Mouse (Mus musculus) ES-Bruce4 (cell line): ENCODE measurements around the gene Shank2. TPM values are rescaled to one million over a fixed set of nuclear protein-coding genes. Genes with fewer than 3 reads are reported as not detected.

Source experiments
- H3K27ac ChIP-seq: 2 replicates; pipeline ENCODE4 v1.5.1; 2012; ENCODE audit warnings: low read length, inconsistent platforms; ENCODE audit not compliant: insufficient read depth
- H3K27me3 ChIP-seq: 2 replicates; pipeline ENCODE4 v1.6.1; 2012; ENCODE audit warnings: mild to moderate bottlenecking, low read length, inconsistent platforms; ENCODE audit not compliant: control insufficient read depth, poor library complexity, insufficient read depth, severe bottlenecking
- H3K36me3 ChIP-seq: 2 replicates; pipeline ENCODE4 v1.6.1; 2012; ENCODE audit warnings: inconsistent platforms, mild to moderate bottlenecking, low read length, moderate library complexity; ENCODE audit not compliant: control insufficient read depth, poor library complexity, insufficient read depth, severe bottlenecking
- H3K4me1 ChIP-seq: one replicate; pipeline ENCODE4 v1.8.1; 2011; ENCODE audit warnings: low read length; ENCODE audit not compliant: control insufficient read depth, insufficient read depth
- H3K4me3 ChIP-seq: 2 replicates; pipeline ENCODE4 v1.5.1; 2011; ENCODE audit warnings: low read depth, mild to moderate bottlenecking, low read length
- H3K9ac ChIP-seq: 2 replicates; pipeline ENCODE4 v1.6.1; 2012; ENCODE audit warnings: low read depth, mild to moderate bottlenecking, inconsistent platforms; ENCODE audit not compliant: poor library complexity, severe bottlenecking
- H3K9me3 ChIP-seq: replicated peaks from 2 replicates; pipeline ENCODE4 v1.6.1; 2012; ENCODE audit warnings: mild to moderate bottlenecking, low read length, inconsistent platforms; ENCODE audit not compliant: control insufficient read depth, poor library complexity, insufficient read depth, severe bottlenecking
- CTCF ChIP-seq: IDR thresholded peaks from one replicate; pipeline ENCODE4 v1.8.1; 2011; ENCODE audit warnings: low read depth, low read length
- EP300 ChIP-seq: IDR thresholded peaks from 2 replicates; pipeline ENCODE4 v1.6.1; 2011; ENCODE audit warnings: low read depth, low read length; ENCODE audit not compliant: insufficient read depth
- POLR2A ChIP-seq: IDR thresholded peaks from one replicate; pipeline ENCODE4 v1.8.1; 2011; ENCODE audit warnings: low read length; ENCODE audit not compliant: insufficient read depth
- polyA plus RNA-seq: library from polyadenylated mRNA; stranded (reverse); fragments of >200 nt; gene quantifications from 2 replicates; pipeline ENCODE4 v1.2.4, GENCODE M21; 2011; ENCODE audit warnings: low read depth; ENCODE audit not compliant: missing spikeins, insufficient read depth, insufficient read length

Gene Shank2
- 0.61 and 0.72 TPM in 2 replicates for polyA plus RNA-seq

DNA sequence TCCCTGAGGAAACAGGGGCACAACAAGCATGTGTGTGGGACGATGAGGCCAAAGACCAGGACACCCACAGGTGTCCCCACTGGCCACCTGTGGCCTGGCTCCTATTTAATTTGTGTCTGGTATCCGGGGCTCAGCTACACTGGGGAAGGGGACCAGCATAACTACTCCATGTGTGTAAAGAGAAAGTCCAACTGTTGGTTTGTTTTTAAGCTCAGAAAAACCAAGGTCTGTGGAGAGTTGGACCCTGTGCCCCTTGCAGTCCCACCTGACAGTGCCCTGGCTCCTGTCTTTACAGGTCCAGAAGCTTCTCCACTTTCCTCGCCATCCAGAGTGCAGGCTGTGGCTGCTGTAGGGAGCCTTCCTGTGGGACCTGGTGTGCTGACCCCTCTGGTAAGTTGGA is at the start of gene Shank2:
Shank2 (plus strand) TSS at position 301 of the 400 bp plus-strand sequence.
- H3K4me3 ChIP-seq: no peak within 1 kb of the TSS
- H3K4me1 ChIP-seq: no peaks in the 10 kb centered on the region
- no peak within 1 kb of the TSS for H3K9ac ChIP-seq
- H3K9me3 ChIP-seq: no peaks in the 10 kb centered on the region; the same call in 1 of the 2 replicates
- H3K27me3 ChIP-seq: no peaks in the 10 kb centered on the region
- no peak within 1 kb of the TSS for H3K27ac ChIP-seq
- no peak for TF ChIP-seq CTCF
- TF ChIP-seq POLR2A: no peak
- TF ChIP-seq EP300: no peak
- no peaks in the 10 kb centered on the region for H3K36me3 ChIP-seq

DNA sequence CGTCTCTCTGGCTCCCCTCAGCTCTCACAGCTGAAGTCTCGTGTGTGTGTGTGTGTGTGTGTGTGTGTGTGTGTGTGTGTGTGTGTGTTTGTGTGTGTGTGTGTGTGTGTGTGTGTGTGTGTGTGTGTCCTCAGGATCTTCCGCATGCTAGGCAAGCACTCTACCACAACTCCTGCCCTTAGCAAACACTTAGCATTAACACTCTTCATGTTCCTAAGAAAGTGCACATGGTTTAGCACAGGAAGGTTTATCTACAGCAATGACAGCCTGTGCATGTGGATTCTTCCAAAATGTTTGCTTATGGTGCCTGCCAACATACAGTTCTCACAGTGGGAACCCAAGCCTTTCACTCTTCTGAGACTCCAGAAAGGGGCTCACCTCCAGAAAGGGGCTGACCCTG is 49.6 kb upstream of the Shank2 start:
- no peak overlapping the region for H3K9ac ChIP-seq
- no peak overlapping the region for H3K27ac ChIP-seq
- H3K4me1 ChIP-seq: no peaks in the 10 kb centered on the region
- no peaks in the 10 kb centered on the region for H3K36me3 ChIP-seq
- TF ChIP-seq CTCF (no peak), POLR2A (no peak), EP300 (no peak)
- H3K4me3 ChIP-seq: no peak overlapping the region
- H3K27me3 ChIP-seq: 0 out of 2 replicates have a peak, but pooled peaks cover 1% of the 10 kb centered on the region
- peaks cover under 1% of the 10 kb centered on the region; the same call in 1 of the 2 replicates for H3K9me3 ChIP-seq

DNA sequence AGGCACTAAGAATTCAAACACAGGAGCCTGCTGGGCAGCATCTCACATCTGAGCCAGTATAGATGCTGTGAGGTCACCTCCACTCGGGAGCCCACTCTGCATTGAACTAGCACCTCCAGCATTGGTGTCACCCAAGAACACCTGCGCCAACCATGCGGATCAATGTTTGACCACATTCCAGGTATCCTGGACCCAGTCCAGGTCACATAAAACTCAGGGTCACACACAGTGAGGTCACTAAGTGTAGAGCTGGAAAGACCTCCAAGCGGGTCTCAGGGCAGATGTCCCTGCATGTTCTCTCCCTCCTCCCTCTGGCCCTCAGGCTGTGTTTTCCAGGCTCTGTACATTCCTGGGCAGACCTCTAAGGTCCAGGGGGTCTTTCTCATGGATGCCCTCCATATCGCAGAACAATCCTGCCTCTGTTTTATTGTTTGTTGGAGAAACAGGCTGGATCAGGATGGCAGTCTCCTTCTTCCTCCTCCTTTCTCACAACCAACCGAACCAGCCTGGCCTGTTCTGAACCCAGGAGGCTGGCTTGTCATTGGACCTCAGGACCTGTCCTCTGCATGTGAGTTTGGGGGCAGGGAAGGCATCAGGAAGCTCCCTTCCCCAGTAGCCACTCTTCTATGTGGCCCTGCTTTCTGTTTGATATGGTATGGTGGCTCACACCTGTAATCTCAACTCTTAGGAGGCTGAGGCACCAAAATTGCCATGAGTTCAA is 45.0 kb upstream of the Shank2 start:
- Histone ChIP-seq H3K36me3 (no peaks in the 10 kb centered on the region), H3K9me3 (no peaks in the 10 kb centered on the region), H3K4me3 (no peak overlapping the region), H3K27ac (no peak overlapping the region), H3K9ac (no peak overlapping the region), H3K4me1 (no peaks in the 10 kb centered on the region), H3K27me3 (0 out of 2 replicates have a peak, but pooled peaks cover 1% of the 10 kb centered on the region)
- TF ChIP-seq CTCF: no peak
- TF ChIP-seq POLR2A: no peak
- TF ChIP-seq EP300: no peak

DNA sequence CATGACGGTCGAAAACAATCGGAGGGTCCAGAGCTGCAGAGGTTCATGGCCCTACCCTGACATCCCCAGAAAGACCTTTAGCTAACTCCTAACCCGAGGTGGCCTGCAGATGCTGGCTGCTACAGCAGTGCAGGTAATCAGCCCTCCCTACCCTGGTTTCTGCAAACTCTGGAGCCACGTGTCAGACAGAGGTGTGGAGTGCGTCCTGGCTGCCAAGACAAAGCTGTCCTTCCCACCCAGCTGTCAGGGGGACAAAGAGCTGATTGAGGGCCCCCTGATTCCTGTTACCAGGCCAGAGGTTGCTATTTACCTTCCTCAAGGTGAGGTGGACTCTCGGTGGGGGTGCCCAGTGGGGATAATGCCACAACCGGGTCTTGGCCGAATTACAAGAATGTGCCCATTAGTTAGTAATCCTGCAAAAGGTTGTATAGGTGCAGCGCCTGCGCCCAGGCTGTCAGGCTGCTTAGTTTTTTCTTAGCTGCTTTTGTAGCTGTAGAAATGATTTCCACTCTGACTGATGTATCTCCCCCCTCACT is 43.6 kb upstream of the Shank2 start:
- Histone ChIP-seq H3K9ac (no peak overlapping the region), H3K27ac (no peak overlapping the region), H3K27me3 (0 out of 2 replicates have a peak, but pooled peaks cover 1% of the 10 kb centered on the region), H3K9me3 (no peaks in the 10 kb centered on the region), H3K4me3 (no peak overlapping the region), H3K36me3 (no peaks in the 10 kb centered on the region), H3K4me1 (no peaks in the 10 kb centered on the region)
- TF ChIP-seq EP300 (no peak), CTCF (no peak), POLR2A (no peak)

DNA sequence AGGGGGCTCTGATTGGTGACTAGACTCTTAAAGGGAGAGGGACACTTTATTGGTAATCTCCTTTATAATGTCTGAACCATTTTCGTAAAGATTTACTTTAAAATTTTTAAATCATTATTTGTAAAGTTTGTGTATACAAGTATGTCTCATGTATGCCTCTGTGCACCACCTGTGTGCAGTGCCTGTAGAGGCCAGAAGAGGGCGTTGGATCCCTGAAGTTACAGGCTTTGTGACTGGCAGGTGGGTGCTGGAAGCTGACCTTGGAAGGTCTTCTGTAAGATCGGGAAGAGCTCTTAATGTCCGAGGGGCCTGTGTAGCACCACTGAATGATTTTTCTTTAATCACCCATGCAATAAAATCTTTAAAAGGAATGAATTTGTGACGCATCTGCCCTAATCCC is 37.9 kb upstream of the Shank2 start:
- H3K9me3 ChIP-seq: no peaks in the 10 kb centered on the region
- TF ChIP-seq EP300: no peak
- TF ChIP-seq CTCF: no peak
- no peak for TF ChIP-seq POLR2A
- no peaks in the 10 kb centered on the region for H3K36me3 ChIP-seq
- H3K4me1 ChIP-seq: no peaks in the 10 kb centered on the region
- no peak overlapping the region for H3K27ac ChIP-seq
- no peak overlapping the region for H3K4me3 ChIP-seq
- no peak overlapping the region for H3K9ac ChIP-seq
- H3K27me3 ChIP-seq: no peaks in the 10 kb centered on the region

DNA sequence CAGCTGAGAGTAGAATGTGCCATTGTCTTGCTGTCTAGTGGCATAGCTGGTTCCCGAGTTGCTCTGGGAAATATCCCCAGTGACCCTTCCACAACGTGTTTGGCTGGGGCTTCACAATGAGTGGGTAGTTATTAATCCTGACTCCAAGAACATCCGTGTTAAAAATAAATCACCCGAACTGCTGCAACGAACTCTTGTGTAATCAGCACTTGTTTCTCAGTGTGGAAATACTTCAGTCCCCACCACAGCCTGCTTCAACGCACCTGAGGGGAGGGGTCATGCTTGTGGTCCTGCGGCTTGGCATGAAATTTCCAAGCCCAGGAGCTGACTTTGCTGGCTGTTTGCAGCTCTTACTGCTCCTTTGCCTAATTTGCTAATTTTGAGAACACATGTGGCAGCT is 35.1 kb upstream of the Shank2 start:
- TF ChIP-seq POLR2A (no peak), CTCF (no peak), EP300 (no peak)
- H3K27ac ChIP-seq: no peak overlapping the region

More for the DNA sequence above, 35.1 kb upstream of the Shank2 start:
- no peaks in the 10 kb centered on the region for H3K4me1 ChIP-seq
- H3K9ac ChIP-seq: no peak overlapping the region
- H3K36me3 ChIP-seq: no peaks in the 10 kb centered on the region
- no peak overlapping the region for H3K4me3 ChIP-seq
- H3K27me3 ChIP-seq: no peaks in the 10 kb centered on the region
- H3K9me3 ChIP-seq: no peaks in the 10 kb centered on the region
